Mouse (Mus musculus): ENCODE results near the gene Vamp1.

The Vamp1 gene

DNA sequence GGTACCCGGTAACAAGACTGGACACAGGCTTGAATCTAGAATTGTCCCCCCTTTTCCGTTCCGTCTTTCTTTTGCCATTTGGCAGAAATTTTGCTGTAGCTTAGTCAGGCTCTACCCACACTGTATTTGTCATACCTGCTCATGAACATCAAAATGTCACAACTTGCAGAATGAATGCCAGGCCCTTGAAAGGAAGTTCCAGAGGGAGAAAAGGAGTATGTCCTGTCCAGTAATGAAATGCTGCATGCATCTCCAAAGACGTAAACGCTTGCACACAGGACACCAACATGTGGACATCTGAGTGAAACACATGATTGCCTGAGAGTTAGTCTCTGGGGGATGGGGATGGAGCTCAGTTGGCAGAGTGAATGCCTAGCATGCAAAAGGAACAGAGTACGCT, 1.6 kb upstream of the Vamp1 start:
- DNase-seq = no peak

DNA sequence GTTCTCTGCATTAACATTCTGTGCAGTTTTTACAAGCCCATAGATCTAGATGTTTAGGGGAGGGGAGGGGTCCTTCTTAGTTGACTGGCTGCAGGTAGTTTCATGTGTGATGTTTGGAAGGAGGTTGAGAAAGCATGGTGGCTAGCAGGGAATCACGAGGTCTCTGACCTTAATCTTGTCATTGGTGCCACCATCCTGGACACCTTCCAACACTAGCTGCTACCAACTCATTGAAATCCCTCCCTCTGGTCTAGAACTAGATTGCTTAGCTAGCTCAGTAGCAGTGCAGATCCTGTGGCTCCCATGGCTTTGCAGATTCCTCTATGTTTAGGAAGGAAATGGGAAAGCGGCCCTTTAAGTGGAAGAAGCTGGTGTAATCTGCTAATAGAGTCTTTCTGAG, 1.5 kb downstream of the Vamp1 start:
- DNase-seq = peak; percentile 28 to 45

DNA sequence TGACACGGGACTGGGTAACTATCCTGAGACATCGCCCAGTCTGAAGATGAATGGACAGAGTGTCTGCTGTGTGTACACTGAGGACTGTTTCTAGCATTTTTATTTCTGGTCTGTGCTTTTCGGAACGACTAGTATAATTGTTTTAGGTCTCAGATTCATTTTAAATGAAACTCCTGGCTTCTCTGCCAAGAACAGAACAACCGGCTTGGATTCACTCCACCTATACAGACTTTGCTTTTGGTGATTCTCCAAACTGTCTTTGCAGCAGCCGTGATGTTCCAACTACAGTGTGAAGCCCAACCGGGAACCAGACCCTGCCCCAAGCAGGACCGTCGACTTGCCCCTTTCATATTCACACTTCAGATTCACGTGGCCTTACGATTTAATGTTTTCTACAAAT, 2.5 kb downstream of the Vamp1 start:
- DNase-seq = no peak

DNA sequence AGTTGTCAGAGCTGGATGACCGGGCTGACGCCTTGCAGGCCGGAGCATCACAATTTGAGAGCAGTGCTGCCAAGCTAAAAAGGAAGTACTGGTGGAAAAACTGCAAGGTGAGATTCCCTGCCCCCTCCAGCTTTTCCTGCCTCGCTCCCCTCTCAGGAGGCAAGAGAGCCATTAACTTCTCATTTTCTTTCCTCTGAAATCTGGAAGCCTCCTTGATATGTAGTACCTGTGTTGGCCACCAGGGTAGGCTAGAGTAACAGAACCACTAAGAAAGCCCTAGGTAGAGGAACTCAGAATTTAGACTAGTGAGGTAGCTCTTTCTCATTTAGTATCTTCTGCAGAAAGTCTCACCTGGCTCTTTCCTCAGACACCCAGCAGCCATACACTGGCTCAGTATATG, 3.6 kb downstream of the Vamp1 start:
- peak; percentile 77 to 86 for DNase-seq

DNA sequence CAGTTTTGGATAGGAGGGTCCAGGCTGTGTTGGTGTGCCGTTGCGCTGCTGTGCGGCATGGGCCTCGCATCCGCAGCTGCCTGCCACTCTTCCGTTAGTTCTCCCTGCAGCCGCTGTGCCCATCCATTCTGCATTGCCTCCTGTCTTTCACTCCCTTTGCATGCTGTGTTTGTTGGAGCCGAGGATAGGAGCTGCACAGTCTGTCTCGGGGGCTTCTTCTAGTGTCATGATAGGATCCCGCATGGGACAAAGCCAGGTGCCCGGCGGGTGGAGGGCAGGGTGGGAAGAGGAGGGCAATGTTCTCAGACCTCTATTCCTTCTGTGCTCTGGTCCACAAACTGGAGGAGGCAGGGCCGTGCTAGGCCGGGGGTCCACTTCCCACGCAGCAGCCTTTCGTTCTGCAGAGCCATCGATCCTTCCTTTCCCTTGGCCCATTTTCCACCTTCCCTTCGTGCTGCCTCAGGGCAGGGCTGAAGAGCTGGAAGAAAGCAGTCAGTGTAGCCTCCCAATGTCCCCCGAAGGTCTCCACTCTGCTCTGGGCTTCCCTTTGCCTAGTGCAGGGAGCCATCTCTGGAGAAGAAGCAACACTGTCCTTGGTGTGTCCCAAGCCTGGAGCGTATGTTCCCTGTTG, 5.9 kb downstream of the Vamp1 start:
- no peak for DNase-seq

DNA sequence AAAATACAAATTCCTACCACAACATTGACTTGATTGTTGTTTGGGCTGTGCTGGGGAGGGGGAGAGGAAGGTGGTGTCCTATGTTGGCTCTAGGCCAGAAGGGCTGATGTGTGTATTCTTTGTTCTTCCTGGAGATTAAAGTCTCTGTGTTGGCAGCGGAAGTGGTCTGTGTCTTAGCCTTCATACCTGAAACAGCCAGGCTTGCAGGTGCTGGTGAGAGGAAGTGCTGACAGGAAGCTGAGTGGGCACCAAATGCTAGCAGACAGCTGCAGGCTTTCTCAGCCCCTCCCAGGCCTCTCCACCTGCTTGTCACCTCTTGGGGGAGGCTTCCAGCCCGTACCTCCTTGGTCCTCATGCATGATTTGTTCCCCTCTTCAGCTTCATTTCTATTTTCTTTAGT, 6.8 kb downstream of the Vamp1 start:
- no peak for DNase-seq

DNA sequence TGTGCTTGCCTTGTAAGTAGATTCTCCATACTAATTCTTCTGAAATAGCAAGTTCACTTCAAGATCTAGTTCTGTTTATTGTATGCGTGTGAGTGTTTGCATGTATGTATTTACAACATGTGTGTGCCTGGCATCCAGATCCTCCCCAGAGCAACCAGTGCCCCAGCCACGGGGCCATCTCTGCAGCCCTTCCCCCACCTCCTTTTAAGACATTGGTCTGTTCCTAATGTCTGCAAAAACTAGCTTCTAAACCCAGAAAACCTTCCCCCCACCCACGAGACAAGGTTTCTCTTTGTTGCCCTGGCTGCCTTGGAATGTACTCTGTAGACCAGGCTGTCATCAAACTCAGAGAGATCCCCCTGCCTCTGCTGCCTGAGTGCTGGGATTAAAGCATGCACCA, 7.2 kb downstream of the Vamp1 start:
- no peak for DNase-seq

DNA sequence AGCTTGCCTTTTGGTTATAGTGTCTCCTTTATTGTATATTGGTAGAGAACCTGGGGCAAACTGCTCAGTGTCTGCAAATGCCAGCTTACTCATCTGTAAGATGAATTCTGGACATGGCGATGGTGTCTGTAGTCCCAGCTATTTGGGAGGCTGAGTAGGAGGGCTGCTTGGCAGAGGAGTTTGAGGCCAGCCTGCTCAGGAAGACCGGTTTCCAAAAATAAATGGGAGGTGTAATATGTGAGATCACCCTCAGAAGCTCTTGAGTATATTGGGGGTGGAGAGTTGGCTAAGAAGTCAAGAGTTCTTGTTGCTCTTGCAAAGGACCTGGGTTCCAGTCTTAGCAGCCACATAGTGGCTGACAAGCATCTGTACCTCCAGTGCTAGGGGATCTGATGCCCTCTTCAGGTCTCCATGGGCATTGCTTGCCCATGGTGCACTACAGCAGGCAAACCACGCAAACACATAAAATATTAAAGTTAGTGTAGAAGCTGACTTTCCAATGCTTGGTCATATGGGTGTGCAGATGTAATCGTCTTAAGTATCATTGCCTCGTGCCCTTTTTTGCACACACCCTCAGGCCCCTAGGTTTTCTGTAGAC, 10.3 kb downstream of the Vamp1 start:
- no peak for DNase-seq

DNA sequence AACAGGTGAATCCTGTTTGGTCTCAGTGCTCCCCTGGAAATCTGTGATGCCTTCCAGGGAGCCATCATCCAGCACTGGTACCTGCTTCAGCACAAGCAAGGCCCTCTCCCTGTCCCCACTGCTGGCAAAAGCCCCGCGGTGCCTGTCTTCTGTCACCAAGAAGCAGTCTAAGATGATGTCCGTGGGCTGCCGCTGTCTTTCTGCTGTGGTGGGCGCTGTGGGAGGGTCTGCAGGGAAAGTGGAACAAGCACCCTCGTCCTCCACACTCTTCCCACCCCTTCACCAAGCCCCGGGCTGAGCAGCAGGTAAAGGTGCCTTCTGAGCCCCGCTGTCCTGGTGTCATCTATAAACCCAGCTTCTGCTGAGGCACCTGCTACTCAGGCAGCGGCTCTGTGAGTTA, 15.2 kb downstream of the Vamp1 start:
- DNase-seq = no peak

DNA sequence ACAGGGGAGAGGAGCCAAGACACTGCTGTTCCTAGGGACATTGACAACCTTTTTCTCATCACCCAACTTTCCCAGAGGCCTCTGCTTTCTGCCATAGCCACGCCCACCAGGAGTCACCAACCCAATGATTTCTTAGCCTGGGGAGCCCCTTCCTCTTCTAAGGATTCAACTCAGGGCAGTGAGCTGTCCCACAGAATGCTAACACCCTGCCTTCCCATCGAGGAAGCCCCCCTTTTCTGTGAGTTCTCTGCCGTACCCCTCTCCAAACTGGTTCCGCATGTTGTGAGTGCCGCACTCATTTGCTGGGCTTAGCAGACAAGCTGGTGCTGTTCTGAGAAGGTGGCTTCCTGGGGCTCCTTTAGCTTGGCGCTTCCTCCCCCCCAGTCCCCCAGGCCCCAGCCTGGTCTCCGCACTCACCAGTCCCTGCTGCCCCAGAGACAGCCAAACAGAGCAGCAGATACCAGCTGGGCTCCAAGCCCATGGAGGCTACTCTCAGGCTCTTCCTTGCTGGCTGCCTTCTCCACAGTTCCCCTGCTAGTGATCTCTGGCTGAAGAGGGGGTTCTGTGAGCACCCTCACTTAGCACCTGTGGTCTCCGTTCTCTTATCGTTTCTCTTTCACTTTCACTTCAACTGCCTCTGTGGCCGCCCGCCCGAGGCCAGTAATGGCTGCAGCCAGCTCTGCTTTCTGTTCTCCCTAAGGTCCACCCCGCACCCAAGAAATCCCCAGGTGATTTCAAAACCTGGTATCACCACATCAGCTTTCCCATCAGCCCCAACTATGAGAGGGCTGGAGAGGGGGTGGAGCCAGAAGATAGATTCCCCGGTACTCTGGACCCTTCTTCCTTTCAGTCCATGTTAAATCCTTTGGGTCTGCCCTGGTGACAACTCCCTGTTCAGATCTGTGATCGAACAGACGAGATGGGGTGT, 16.0 kb downstream of the Vamp1 start, which contains the start of gene Tapbpl:
TSS of gene Tapbpl (minus strand) at position 744 of the 928 bp plus-strand sequence.
- DNase-seq = peak; percentile 75 to 77

DNA sequence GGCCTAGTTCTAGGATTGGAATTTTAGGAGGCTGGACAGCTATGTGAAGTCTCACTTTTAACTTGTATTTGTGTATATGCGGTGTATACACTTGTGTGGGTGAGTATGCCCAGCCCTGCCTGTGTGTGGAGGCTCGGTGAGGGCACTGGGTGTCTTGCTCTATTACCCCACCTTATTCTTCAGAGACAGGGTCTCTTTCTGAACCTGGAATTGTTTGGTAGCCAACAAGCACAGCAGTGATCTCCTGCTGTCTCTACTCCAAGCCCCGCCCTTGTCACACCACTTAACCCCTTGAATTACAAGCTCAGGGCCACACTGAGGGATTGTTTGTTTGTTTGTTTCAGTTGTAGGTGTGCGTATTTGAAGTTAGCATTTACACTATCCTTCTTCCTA, 16.7 kb downstream of the Vamp1 start:
- DNase-seq = peak; percentile 21 to 28

DNA sequence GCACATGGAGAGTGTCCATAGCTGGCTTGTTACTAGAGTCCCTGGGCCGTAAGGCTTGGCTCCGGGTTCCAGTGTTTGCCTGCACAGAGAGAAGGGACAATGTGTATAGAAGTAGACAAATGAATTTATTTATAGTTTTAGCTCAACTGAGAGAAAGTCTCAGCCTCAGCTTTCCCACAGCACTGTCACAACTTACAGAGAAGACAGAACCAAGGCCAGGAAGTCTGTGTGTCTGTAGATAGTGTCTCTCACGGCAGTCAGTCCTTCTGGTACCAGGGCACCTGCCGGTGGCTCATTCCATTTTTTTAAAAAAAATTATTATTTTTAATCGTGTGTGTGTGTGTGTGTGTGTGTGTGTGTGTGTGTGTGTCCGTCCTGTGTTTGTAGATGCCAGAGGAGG, 17.2 kb downstream of the Vamp1 start:
- no peak for DNase-seq

DNA sequence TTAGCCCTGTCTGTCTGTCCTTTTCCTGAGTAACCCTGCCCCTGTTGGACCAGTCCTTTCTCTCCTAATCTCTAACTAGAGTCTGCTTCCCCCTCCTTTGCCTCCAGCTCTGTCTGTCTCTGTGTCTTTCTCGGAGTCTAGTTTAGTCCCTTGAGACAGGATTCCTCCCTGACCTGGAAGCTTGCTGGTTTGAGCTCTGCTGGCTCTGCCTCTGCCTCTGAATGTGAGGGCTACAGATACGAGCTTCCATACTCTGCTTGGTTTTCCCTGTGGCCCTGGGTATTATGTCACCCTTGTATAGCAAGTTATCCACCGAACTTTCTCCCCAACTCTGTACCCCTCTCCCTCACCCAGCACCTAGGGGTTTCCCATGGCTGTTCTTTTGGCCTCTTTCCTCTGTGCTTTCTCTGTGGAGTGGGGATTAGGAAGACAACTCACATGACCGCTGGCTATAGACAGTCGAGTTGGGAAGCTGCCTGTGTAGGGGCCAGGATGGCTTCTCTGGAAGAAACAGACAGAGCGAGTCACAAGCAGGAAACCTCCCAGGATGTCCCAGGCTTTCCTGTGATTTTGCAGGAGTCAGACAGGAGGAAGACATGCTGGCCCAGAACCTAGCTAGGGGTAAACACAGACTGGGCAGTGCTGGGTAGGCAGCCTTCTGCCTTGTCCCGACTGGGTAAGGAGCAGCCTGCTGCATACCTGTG, 18.6 kb downstream of the Vamp1 start:
- no peak for DNase-seq

DNA sequence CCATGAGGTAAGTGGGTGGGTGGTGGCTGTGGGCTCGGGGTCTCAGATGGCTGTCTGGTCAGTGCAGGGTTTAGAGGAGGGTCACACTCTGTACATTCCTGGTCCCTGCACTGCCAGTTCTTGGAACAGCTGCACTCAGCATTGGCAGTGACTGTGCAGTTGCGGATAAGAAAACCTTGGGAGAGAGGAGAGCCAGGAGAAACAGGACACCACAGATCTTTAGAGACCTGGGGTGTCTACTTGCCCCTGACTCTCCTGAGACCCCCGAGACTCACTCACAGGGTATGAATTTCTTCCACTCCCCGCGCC, 19.1 kb downstream of the Vamp1 start:
- no peak for DNase-seq

DNA sequence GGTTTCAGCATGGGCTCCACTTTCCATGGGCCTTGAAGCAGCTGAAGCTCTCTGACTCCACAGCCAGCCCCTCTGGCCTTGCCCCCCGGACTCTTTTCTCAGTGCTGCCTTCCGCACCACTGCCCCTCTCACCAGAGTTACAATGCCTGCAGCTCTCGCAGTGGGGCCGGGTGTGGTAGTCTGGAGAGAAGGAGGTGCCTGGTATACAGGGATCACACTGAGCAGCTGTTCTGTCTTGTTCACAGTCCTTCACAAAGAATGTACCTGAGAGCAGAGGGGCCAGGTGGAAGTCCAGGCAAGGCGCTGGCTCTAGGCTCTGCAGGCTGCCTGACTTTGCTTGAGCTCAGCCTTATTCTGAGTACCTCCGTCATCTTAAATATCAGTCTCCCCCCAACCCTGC, 21.0 kb downstream of the Vamp1 start:
- no peak for DNase-seq

DNA sequence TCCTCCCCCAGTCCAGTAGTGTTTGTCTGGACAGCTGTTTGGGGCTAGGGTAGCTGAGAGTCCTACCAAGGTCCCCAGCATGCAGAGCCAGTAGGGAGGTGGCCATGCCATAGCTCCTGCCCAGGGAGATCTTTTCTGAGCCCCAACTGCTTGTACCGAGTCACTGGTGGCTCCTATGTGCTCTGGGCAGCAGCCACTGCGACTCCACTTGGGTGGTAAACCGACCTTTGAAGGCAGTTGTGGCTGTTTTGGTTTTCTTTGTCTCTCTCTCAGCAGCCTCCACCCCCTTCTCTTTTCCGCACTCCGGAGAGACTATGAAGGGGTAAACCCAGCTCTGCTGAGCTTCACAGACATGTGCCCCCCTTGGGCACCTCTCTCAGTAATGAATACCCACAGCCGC, 21.4 kb downstream of the Vamp1 start, which contains the start of gene Cd27:
TSS of gene Cd27 (minus strand) at position 229 of the 400 bp plus-strand sequence.
- DNase-seq = no peak

DNA sequence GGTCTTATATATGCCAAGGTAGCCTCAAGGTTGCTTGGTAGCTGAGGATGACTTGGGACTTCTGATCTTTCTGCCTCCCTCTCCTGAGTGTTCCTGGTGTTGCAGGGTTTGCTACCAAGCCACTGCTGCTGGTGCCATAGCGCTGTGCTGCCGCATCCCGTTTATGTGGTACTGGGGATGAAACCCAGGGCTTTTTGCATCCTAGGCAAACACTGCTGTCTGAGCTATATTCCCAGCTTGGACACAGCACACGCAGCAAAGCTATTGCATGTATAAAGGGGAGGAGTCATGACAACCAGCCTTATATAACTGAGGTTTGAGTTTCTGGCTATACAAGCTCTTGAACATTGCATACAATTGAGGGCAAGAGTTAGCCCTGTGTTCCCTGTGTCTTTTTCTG, 22.1 kb downstream of the Vamp1 start:
- DNase-seq = no peak

DNA sequence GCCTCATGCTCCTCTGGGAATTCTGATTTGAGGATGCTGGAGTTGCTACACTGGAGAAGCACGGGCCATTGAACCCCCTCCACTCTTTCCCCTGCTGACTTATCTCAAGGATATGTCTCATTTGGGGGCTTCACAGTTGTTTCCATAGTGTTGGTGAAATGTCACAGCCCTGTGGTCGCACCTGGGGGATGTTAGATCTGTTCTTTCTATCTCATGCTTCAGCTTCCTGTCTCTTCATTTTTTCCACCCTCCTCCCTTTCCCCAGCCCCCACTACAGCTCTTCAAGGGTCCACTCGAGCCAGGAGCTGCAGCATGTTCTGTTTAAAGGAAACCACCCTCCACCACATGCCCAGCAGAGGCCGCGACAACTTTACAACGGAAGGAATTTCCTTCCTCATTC, 23.0 kb downstream of the Vamp1 start:
- DNase-seq = no peak

DNA sequence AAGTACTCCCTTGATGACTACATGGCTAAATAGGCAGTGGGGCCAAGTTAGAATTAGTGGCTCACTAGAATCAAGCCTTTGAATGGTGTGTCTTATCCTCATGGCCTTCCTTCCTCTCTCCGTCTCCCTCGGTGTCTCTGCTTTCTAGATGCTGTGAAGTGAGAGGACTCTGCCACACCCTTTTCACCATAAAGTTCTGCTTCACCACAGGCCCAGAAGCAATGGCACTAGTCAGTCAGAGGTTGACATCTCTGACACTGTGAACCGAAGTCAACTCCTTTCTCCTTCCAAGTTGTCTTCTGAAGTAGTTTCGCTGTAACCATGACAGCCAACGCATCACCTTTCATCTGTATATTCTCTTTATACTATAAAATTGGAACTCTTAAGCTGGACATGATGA, 24.2 kb downstream of the Vamp1 start:
- DNase-seq = no peak

DNA sequence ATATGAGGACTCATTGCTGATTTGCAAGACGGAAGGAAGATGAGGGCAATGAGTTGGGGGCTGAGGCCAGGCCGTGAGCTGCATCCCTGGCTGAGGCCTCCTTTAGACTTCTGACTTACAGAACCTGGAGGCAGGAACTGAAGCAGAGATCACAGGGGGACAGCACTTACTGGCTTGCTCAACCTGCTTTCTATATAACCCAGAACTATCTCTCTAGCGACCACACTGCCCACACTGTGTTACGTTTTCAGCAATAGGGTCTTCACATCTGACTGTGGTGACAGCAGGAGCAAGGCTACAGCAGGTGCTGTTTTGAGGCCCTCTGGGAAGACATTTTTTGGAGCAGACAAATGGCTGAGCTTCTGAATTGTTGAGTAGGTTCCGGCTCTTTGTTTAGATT, 25.3 kb downstream of the Vamp1 start:
- DNase-seq = no peak

DNA sequence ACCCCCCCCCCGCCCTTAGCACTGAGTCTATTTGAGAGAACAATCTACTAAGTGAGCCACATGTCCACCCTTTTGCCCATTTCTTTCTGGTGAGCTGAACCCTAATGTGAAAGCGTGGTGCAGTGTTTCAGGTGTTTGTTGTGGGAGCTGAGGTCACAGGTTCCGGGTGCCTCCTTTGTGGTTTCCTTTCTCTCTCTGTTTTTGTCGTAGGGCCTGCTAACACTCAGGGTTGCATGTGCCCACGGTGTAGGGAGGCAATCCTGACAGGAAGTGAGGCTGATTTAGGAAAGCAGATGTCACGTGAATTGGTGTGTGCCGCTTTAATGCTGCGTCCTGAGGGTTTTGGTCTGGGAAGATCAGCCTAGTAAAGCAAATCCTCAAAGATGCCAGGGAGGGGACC, 26.2 kb downstream of the Vamp1 start:
- DNase-seq = no peak

DNA sequence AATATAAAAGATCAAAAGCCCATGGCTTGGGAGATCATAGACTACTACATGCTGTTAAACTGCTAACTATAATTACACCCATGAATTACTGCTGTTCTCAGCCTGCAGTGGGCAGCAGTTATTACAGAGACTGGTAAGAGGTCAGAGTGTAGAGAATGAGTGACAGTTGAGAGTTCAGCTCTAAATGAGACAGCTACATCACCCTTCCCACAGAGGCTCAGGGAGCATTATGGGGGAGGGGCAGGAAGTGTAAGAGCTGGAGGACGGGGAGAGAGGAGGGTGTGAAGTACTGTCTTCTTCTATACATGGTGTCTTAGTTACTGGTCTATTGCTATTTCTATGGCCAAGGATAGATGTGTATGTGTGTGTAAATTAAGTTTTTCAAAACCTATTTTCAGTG, 29.2 kb downstream of the Vamp1 start:
- no peak for DNase-seq

DNA sequence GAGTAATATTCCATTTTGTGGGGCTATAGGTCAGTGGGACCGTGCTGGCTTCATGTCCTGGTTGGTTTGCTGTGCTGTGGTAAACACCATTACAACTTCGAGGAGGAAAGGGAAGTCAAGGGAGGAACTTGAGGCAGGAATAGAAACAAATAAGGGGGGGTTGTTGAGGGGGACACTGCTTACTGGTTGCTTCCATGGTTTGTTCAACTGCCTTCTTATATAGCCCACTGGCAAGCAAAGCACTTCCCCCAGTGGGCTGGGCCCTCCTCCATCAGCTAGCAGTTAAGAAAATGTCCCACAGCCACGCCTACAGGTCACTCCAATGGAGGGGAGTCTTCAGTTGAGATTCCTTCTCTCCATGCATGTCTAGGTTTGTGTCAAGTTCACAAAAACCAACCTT, 36.9 kb downstream of the Vamp1 start:
- DNase-seq = no peak

DNA sequence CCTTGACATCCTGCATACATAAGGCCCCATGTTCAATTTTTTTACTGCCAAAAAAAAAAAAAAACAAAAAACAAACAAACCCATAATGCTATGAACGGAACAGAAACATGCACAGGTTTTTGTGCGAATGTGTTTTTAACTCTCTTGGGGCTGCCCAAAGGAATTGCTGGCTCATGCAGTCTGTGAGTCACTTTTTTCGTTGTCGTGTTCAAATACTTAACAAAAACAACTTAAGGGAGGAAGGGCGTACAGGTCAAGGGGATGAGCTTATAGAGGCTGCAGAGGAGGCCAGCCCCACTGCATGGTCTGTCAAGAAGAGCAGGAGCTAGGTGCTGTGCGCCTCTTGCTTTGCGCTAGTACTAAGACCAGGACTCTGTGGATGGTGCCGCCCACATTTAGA, 37.4 kb downstream of the Vamp1 start:
- no peak for DNase-seq
